Mouse (Mus musculus) lung, adult 2 months (tissue): Measurements from ENCODE around the gene Abhd16a.

Experiments used
- CTCF ChIP-seq: fragments of 200-500 bp; IDR thresholded peaks from 2 replicates; pipeline ENCODE4 v1.5.1; 2011; ENCODE audit warnings: mild to moderate bottlenecking, low read length, control low read depth; ENCODE audit not compliant: insufficient read depth
- POLR2A ChIP-seq: fragments of 200-500 bp; IDR thresholded peaks from 2 replicates; pipeline ENCODE4 v1.6.1; 2011; ENCODE audit warnings: low read depth, mild to moderate bottlenecking, control low read depth, low read length, borderline replicate concordance; ENCODE audit errors: extremely low read depth

- no peak for TF ChIP-seq POLR2A
- TF ChIP-seq CTCF = no peak
Measured at GRCm38 (mm10) chr17:35043794-35044193, 45.3 kb upstream of the Abhd16a start.
